Mouse (Mus musculus) heart, adult 18-20 months (tissue): ENCODE data around the gene Zfp691. TPM values are rescaled to one million over a fixed set of nuclear protein-coding genes. Genes with fewer than 3 reads are reported as not detected.
A peak's percentile ranks its signal among the peaks of the same experiment; 100 is the strongest.

Experiments
- DNase-seq, 2 experiments: peaks; one replicate each; pipeline ENCODE4 v3.0.0; 2021 to 2022; ENCODE audit warnings: mixed read lengths in 1 of 2
- total RNA-seq, 2 experiments: library from RNA; stranded (reverse); gene quantifications; 2 replicates each; pipeline ENCODE4 v1.2.3; 2021

Zfp691 gene
- total RNA-seq, 2 experiments from 2014 or later = 20.0 to 23.4 TPM

- DNase-seq = peak; percentile 76 to 92
Observed at GRCm38 (mm10) chr4:119167663-119168062, 6.3 kb downstream of the Zfp691 start.

- DNase-seq = no peak
Observed at GRCm38 (mm10) chr4:119167068-119167467, 6.9 kb downstream of the Zfp691 start.

- DNase-seq = no peak
Observed at GRCm38 (mm10) chr4:119165916-119166315, 8.1 kb downstream of the Zfp691 start.

- DNase-seq = no peak
Observed at GRCm38 (mm10) chr4:119162990-119163389, 11.0 kb downstream of the Zfp691 start.

- DNase-seq = no peak
Observed at GRCm38 (mm10) chr4:119161358-119161757, 12.6 kb downstream of the Zfp691 start.

- DNase-seq = no peak
Observed at GRCm38 (mm10) chr4:119157891-119158290, 16.1 kb downstream of the Zfp691 start.

- peak; percentile 37 to 85 for DNase-seq
Observed at GRCm38 (mm10) chr4:119157186-119157585, 16.8 kb downstream of the Zfp691 start.

- DNase-seq = no peak
Observed at GRCm38 (mm10) chr4:119148741-119149140, 25.3 kb downstream of the Zfp691 start.

GRCm38 (mm10) chr4:119147347-119147746, 26.6 kb downstream of the Zfp691 start:
- DNase-seq = no peak

- no peak for DNase-seq
Observed at GRCm38 (mm10) chr4:119146816-119147215, 27.2 kb downstream of the Zfp691 start.

- peak; percentile 44 to 46 for DNase-seq
Observed at GRCm38 (mm10) chr4:119142230-119142871, 31.6 kb downstream of the Zfp691 start.

- no peak for DNase-seq
Observed at GRCm38 (mm10) chr4:119141191-119141590, 32.8 kb downstream of the Zfp691 start.

GRCm38 (mm10) chr4:119140126-119140525, 33.9 kb downstream of the Zfp691 start:
- DNase-seq = peak; percentile 35 to 71

GRCm38 (mm10) chr4:119138776-119139175, 35.2 kb downstream of the Zfp691 start:
- DNase-seq = no peak

- DNase-seq = no peak
Observed at GRCm38 (mm10) chr4:119138171-119138570, 35.8 kb downstream of the Zfp691 start.

- DNase-seq = no peak
Observed at GRCm38 (mm10) chr4:119137313-119137712, 36.7 kb downstream of the Zfp691 start.

- DNase-seq = no peak
Observed at GRCm38 (mm10) chr4:119133860-119134259, 40.1 kb downstream of the Zfp691 start.

- DNase-seq = no peak
Observed at GRCm38 (mm10) chr4:119133306-119133705, 40.7 kb downstream of the Zfp691 start.

GRCm38 (mm10) chr4:119131189-119131910, 42.6 kb downstream of the Zfp691 start:
- no peak for DNase-seq

- DNase-seq = peak in 1 of 2 experiments; percentile 35
Observed at GRCm38 (mm10) chr4:119129096-119129495, 44.9 kb downstream of the Zfp691 start.

GRCm38 (mm10) chr4:119128547-119128946, 45.4 kb downstream of the Zfp691 start:
- no peak for DNase-seq

GRCm38 (mm10) chr4:119127229-119127628, 46.8 kb downstream of the Zfp691 start:
- peak; percentile 33 to 57 for DNase-seq

GRCm38 (mm10) chr4:119125577-119126270, 48.3 kb downstream of the Zfp691 start:
- DNase-seq = peak; percentile 34 to 47
